Mouse (Mus musculus) kidney, adult 9 months (tissue): ENCODE results near the gene Olfr307.
A peak's percentile ranks its signal among the peaks of the same experiment; 100 is the strongest.
"Not testable (repeated sequence)": the region's sequence is repeated elsewhere in the genome, so short reads cannot be mapped to it uniquely, and the experiment has no call there.

Experiments
- DNase-seq: peaks from one replicate; pipeline ENCODE4 v3.0.0; 2022

Gene Olfr307

DNA sequence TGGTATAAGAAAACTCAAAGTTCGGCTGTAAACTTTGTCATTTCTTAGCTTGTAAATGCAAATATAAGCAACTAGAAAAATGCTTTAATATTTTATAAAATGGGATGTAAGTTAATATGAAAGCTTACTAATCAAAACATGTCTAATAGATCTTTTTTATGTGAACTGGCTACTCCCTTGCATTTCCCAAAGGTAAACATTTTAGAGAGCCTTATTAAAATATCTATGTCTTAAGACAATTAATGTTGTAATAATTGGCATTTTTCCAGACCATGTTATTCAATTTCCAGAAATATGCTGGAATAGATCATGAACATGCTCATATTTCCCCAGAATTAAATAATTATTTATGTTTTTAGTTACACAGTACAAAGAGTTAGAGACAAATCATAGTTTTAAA is at the start of gene Olfr307:
TSS of gene Olfr307 (minus strand) at position 101 of the 400 bp plus-strand sequence.
- DNase-seq, result no peak

DNA sequence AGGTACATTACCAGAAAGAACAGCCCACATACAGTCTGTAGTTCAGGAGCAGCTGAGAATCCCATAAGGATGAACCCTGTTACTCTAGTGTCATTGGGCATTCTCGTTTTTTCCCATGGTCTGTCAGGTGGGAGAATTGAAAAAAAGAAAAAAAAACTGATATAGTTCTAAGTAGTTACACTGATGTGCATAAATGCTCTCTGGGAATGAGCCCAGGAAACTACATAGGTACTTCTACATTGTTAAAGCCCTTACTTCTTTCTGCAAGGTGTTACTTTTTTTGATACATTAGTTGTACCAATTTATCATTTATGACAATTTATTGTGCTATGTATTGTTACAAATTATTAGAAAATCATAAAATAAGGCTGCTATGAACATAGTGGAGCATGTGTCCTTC is 49.2 kb upstream of the Olfr307 start, which contains the start of gene Olfr304:
TSS of gene Olfr304 (minus strand) at position 101 of the 400 bp plus-strand sequence.
- no peak for DNase-seq

DNA sequence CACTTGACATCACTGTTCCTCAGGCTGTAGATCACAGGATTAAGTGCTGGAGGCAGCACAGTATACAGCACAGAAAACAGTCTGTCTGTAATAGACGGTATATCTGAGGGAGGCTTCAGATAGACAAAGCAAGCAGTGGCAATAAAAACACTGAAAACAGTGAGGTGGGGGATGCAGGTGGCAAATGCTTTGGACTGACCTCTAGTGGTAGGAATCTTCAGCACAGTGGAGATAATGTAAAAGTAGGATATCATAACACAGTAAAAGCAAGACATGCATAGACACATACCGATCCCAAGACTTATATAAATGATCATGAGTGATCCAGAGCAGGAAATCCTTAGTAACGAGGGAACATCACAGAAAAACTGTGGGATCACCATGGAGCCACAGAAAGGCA is 48.4 kb upstream of the Olfr307 start:
- DNase-seq, result peak; percentile 1

DNA sequence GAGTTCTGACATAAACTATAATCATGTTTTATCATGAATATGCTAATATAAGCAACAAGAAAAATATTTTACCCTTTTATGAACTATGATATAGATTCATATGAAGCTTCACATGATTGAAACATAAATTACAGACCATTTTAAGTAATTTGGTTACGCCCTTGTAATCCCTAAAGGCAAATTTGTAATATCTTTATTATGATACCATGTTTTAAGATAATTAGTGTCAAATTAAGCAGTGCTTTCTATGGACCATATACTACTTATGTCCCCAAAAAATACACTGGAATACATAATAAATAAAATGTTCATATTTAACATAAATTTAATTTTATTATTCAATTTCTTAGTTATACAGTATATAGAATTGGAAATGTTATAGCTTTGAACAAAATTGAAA is 29.4 kb upstream of the Olfr307 start, which contains the start of gene Olfr305:
TSS of gene Olfr305 (minus strand) at position 101 of the 400 bp plus-strand sequence.
- no peak for DNase-seq

DNA sequence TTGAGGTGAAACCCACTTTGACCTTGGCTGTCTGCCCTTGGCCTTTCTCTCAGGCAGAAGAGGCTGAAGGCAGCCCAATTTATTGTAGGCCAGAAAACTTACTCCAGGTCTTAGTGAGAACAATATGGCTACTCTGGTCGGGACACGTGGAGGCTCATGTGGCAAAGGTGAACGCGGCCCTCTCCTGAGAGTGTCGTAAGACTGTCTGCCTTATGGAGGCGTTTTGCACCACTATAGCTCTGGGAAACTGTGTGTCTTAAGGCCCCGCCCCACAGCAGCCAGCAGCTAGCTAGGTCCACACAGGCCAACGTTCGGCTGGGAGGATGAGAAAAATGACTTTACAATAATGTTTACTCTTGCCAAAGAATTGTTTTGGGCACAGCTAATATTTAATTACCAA is 8.9 kb upstream of the Olfr307 start:
- not testable (repeated sequence) for DNase-seq

GRCm38 (mm10) chr7:86344253-86344652 is 6.9 kb upstream of the Olfr307 start:
- no peak for DNase-seq

- DNase-seq, result no peak
Observed at GRCm38 (mm10) chr7:86342881-86343565, 5.6 kb upstream of the Olfr307 start.

- no peak for DNase-seq
Observed at GRCm38 (mm10) chr7:86325530-86325929, 11.9 kb downstream of the Olfr307 start, which contains the start of gene Olfr308. Olfr308 (minus strand) TSS chr7:86325630.

- DNase-seq, result no peak
Observed at GRCm38 (mm10) chr7:86321323-86321722, 16.1 kb downstream of the Olfr307 start.

DNA sequence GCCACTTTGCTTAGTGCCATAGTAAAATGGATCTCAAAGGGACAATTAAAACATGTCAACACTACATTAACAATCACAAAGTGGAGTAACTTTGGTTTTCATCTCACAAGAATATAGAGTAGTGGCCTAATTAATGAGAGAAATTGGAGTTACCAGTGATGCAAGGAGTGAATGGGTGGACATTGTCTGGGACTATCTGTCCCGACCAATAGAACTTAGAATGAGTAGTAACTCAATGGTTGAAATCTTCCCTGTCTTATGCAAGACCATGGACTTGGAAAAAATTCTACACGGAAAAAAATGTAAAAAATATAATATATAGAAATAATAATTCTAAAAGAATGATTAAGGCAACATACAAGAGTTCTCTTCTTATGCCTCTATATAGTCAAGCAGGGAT is 23.8 kb downstream of the Olfr307 start, which contains the start of gene Olfr309:
TSS of gene Olfr309 (minus strand) at position 101 of the 400 bp plus-strand sequence.
- DNase-seq, result no peak
